8 mouse cellular contexts compared by ENCODE assay signal in genomic region chr3:64039818-64040784, GRCm38 (mm10). TPM values are rescaled to one million over a fixed set of nuclear protein-coding genes. Genes with fewer than 3 reads are reported as not detected.
DNase-seq lines count a peak whose midpoint lies in the region; ATAC-seq and TF ChIP-seq lines count a peak whose summit lies in the region.

No protein-coding gene starts in this region.

- peak; percentile 67 to 72 for DNase-seq in B cell, adult 2 months
- DNase-seq in brain, embryonic 18.5 days (ENCODE audit: low read depth, low spot score), result peak; percentile 62
- DNase-seq in fat pad, adult 2 months (ENCODE audit: extremely low read depth, low read depth, low spot score), result peak; percentile 7
- peak; percentile 93 for DNase-seq in kidney, postnatal 0 days (ENCODE audit: low spot score)
- peak; percentile 73 for DNase-seq in liver, adult 2 months (ENCODE audit: extremely low read depth, low read depth, low spot score)
- peak; percentile 91 for DNase-seq in neural tube, embryonic 10.5 days (ENCODE audit: extremely low spot score, low spot score)

- H3K9me3 ChIP-seq in heart, embryonic 12.5 days (replicated peaks), result peaks cover 6% of the 10 kb centered on the region; the same call in 1 of the 2 replicates
- H3K9me3 ChIP-seq in kidney, postnatal 0 days (replicated peaks; ENCODE audit: low read length), result no peaks in the 10 kb centered on the region
- H3K9me3 ChIP-seq in stomach, embryonic 16.5 days (replicated peaks; ENCODE audit: control insufficient read depth, low read length), result no peaks in the 10 kb centered on the region

- H3K4me1 ChIP-seq in heart, embryonic 12.5 days (replicated peaks), result no peaks in the 10 kb centered on the region; the same call in 1 of the 2 replicates
- no peaks in the 10 kb centered on the region for H3K4me1 ChIP-seq in kidney, postnatal 0 days (replicated peaks; ENCODE audit: insufficient read depth, low read length)
- H3K4me1 ChIP-seq in liver, adult 2 months (ENCODE audit: control insufficient read depth, insufficient read depth, low read length), result peaks cover 2% of the 10 kb centered on the region
- H3K4me1 ChIP-seq in stomach, embryonic 16.5 days (ENCODE audit: control insufficient read depth, insufficient read depth, low read length), result no peaks in the 10 kb centered on the region

- TF ChIP-seq POLR2A in liver, adult 2 months (IDR thresholded peaks at IDR 0.05; ENCODE audit: extremely low read depth, insufficient read depth, low read length), result no peak

- H3K4me3 ChIP-seq in heart, embryonic 12.5 days, result peak overlapping the region; percentile 50
- peak overlapping the region; percentile 28 for H3K4me3 ChIP-seq in kidney, postnatal 0 days (replicated peaks; ENCODE audit: low read depth, low read length)
- H3K4me3 ChIP-seq in liver, adult 2 months (ENCODE audit: insufficient read depth, low read depth, low read length), result peak overlapping the region; percentile 57
- H3K4me3 ChIP-seq in stomach, embryonic 16.5 days (replicated peaks; ENCODE audit: low read length), result peak overlapping the region; percentile 54

- H3K27ac ChIP-seq in heart, embryonic 12.5 days (ENCODE audit: poor library complexity, severe bottlenecking), result peak overlapping the region; percentile 18; the same call in 1 of the 2 replicates
- H3K27ac ChIP-seq in kidney, postnatal 0 days, result no peak overlapping the region
- no peak overlapping the region for H3K27ac ChIP-seq in liver, adult 2 months (replicated peaks; ENCODE audit: insufficient read depth, low read depth, low read length)
- H3K27ac ChIP-seq in stomach, embryonic 16.5 days (ENCODE audit: low read length), result no peak overlapping the region

- no peaks in the 10 kb centered on the region for H3K79me2 ChIP-seq in liver, adult 2 months (ENCODE audit: control insufficient read depth, insufficient read depth, low read length)

- H3K4me2 ChIP-seq in heart, embryonic 12.5 days, result peak overlapping the region; percentile 62
- peak overlapping the region; percentile 63 for H3K4me2 ChIP-seq in kidney, postnatal 0 days (ENCODE audit: low read length)
- peak overlapping the region; percentile 70 for H3K4me2 ChIP-seq in stomach, embryonic 16.5 days (ENCODE audit: low read depth, low read length)

- peak; percentile 53; the same call in 1 of the 2 replicates for ATAC-seq in heart, embryonic 12.5 days (ENCODE audit: insufficient number of reproducible peaks, low FRiP score)
- ATAC-seq in kidney, postnatal 0 days (replicated peaks; ENCODE audit: low FRiP score, low read depth), result peak; percentile 79
- ATAC-seq in stomach, embryonic 16.5 days (ENCODE audit: insufficient read depth, low FRiP score), result peak; percentile 66; the same call in 1 of the 2 replicates

- H3K27me3 ChIP-seq in heart, embryonic 12.5 days (replicated peaks), result no peaks in the 10 kb centered on the region
- H3K27me3 ChIP-seq in kidney, postnatal 0 days (ENCODE audit: insufficient read depth, low read length), result no peaks in the 10 kb centered on the region
- H3K27me3 ChIP-seq in liver, adult 2 months (ENCODE audit: control insufficient read depth, insufficient read depth, low read length), result no peaks in the 10 kb centered on the region
- no peaks in the 10 kb centered on the region for H3K27me3 ChIP-seq in stomach, embryonic 16.5 days (ENCODE audit: control insufficient read depth, insufficient read depth, low read length)

- H3K36me3 ChIP-seq in heart, embryonic 12.5 days, result no peaks in the 10 kb centered on the region
- no peaks in the 10 kb centered on the region for H3K36me3 ChIP-seq in kidney, postnatal 0 days (ENCODE audit: insufficient read depth, low read length)
- no peaks in the 10 kb centered on the region for H3K36me3 ChIP-seq in liver, adult 2 months (ENCODE audit: control insufficient read depth, insufficient read depth, low read length)
- no peaks in the 10 kb centered on the region for H3K36me3 ChIP-seq in stomach, embryonic 16.5 days (ENCODE audit: control insufficient read depth, insufficient read depth, low read length)

- TF ChIP-seq CTCF in kidney, postnatal 0 days (IDR thresholded peaks at IDR 0.05; ENCODE audit: low read depth), result peak; percentile 93
- peak; percentile 74 for TF ChIP-seq CTCF in liver, adult 2 months (IDR thresholded peaks at IDR 0.05; ENCODE audit: low read depth, low read length)

- H3K9ac ChIP-seq in heart, embryonic 12.5 days, result peak overlapping the region; percentile 66
- peak overlapping the region; percentile 47; the same call in 1 of the 2 replicates for H3K9ac ChIP-seq in kidney, postnatal 0 days (ENCODE audit: low read depth, low read length)
- H3K9ac ChIP-seq in liver, adult 2 months (ENCODE audit: low read depth, low read length), result peak overlapping the region; percentile 65
- peak overlapping the region; percentile 71 for H3K9ac ChIP-seq in stomach, embryonic 16.5 days (ENCODE audit: low read length)

- WGBS in heart, embryonic 12.5 days, result 12% methylated on average over 25 of the region's 25 CpGs
- 12% methylated on average over 25 of the region's 25 CpGs for WGBS in kidney, postnatal 0 days
- WGBS in liver, adult 2 months, result 10% methylated on average over 25 of the region's 25 CpGs
- WGBS in stomach, embryonic 16.5 days, result 9% methylated on average over 25 of the region's 25 CpGs

RNA-seq across cellular contexts. Expression of gene Vmn2r1, which starts 41.2 kb away (rescaled TPM):
- polyA plus RNA-seq in heart, embryonic 12.5 days (2016; fragmentation: Nextera tagmentation; extraction: Ambion mirVana), result 0.03 and 0.05 TPM in 2 replicates
- 0.05 and 0.09 TPM in 2 replicates for polyA plus RNA-seq in kidney, postnatal 0 days (2015; fragmentation: Nextera tagmentation; extraction: Ambion mirVana)
- under 0.01 TPM in 2 replicates for total RNA-seq in liver, adult 2 months (2014; rRNA removed)
- not detected in 2 replicates for polyA plus RNA-seq in liver, adult 2 months (2012; rRNA removed)
- 0.02 and 0.06 TPM in 2 replicates for polyA plus RNA-seq in stomach, embryonic 16.5 days (2015; fragmentation: Nextera tagmentation; extraction: Ambion mirVana)

Comparison
In these comparisons a context has a peak if more than half of its experiments do, and no peak if none do; other contexts are left out.
1. DNase-seq: peak in every context shown above with its lines; median percentile 93 in kidney, postnatal 0 days; 91 in neural tube, embryonic 10.5 days; 73 in liver, adult 2 months; 70 in B cell, adult 2 months; 62 in brain, embryonic 18.5 days; 7 in fat pad, adult 2 months.